Mouse (Mus musculus): ENCODE measurements around the gene Upf2. TPM values are rescaled to one million over a fixed set of nuclear protein-coding genes. Genes with fewer than 3 reads are reported as not detected.
A peak's percentile ranks its signal among the peaks of the same experiment; 100 is the strongest.
"Not testable (repeated sequence)": the region's sequence is repeated elsewhere in the genome, so short reads cannot be mapped to it uniquely, and the experiment has no call there.

The Upf2 gene
- polyA plus RNA-seq, 1 experiment from 2014 or later: 11.5 TPM

DNA sequence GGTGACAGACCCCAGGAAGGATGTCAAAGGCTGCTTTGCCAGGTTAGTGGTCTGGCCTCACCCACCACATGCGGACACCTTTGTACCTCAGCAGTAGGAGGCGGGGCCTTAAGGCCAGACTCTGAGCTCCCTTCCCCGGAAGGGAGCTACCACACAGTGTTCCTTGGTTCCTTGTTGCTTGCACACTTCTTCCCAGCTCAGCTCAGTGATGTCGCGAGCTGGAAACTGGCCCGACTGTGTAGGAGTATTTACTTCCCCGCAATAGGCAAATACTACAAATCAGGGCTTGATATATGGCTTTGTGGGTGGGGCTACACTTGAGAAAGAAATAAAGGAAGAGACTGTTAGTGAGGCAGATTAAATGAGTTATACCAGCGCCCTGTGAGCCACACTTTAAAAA lies 129.8 kb downstream of the Upf2 start:
- Histone ChIP-seq H3K9me3 (replicated peaks) (no peaks in the 10 kb centered on the region), H3K27ac (no peak overlapping the region), H3K4me1 (peaks cover 17% of the 10 kb centered on the region; the same call in 1 of the 2 replicates), H3K27me3 (ENCODE audit: low read depth, poor library complexity, severe bottlenecking) (0 out of 2 replicates have a peak, but pooled peaks cover 7% of the 10 kb centered on the region), H3K4me3 (no peak overlapping the region), H3K36me3 (no peaks in the 10 kb centered on the region)
- 68% methylated on average over 8 of the region's 8 CpGs for WGBS
- no peak for DNase-seq (ENCODE audit: low spot score)

DNA sequence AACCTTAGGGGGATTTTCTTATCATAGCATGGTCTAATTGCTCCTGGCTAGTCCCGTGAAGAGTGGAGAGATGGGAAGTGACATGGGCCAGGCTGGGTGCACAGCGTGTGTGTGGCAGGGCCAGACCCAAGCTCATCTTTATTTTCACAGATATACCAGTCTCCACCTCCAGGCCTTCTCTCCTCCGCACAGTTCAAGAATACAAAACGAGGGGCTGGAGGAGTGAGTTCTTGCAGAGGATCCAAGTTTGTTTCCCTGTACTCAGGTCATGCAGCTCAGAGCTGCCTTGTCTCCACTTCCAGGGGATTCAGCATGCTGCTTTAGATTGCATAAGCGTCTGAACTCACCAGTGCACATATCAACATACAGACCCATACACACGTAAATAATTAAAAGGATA lies 131.3 kb downstream of the Upf2 start:
- Histone ChIP-seq H3K4me3 (no peak overlapping the region), H3K9me3 (replicated peaks) (no peaks in the 10 kb centered on the region), H3K27ac (no peak overlapping the region), H3K4me1 (peaks cover 11% of the 10 kb centered on the region; the same call in 1 of the 2 replicates), H3K36me3 (no peaks in the 10 kb centered on the region), H3K27me3 (ENCODE audit: low read depth, poor library complexity, severe bottlenecking) (0 out of 2 replicates have a peak, but pooled peaks cover 7% of the 10 kb centered on the region)
- 86% methylated on average over 6 of the region's 6 CpGs for WGBS
- DNase-seq (ENCODE audit: low spot score): no peak

DNA sequence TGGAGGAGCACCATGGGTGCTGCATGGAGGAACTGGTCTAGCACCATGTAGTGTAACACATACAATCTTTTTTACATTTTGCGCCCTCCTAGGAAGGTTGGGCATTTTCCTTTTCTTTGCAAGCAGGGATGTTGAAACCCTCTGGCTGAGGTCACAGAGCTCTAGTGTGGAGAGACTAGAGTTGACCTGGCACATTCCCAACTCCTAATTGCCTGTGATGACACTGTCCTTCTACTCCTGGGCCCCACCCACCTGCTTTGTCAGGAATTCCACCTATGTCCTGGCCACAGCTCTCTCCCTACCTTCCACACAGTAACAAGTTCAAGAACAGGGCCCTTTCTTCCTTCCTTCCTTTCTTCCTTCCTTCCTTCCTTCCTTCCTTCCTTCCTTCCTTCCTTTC lies 132.4 kb downstream of the Upf2 start:
- peaks cover 8% of the 10 kb centered on the region; the same call in 1 of the 2 replicates for H3K4me1 ChIP-seq
- H3K27ac ChIP-seq: no peak overlapping the region
- no peaks in the 10 kb centered on the region for H3K36me3 ChIP-seq
- no peak for DNase-seq (ENCODE audit: low spot score)
- H3K4me3 ChIP-seq: no peak overlapping the region
- H3K27me3 ChIP-seq (ENCODE audit: low read depth, poor library complexity, severe bottlenecking): 0 out of 2 replicates have a peak, but pooled peaks cover 7% of the 10 kb centered on the region
- H3K9me3 ChIP-seq (replicated peaks): no peaks in the 10 kb centered on the region
- 97% methylated on average over 1 of the region's 1 CpGs for WGBS

DNA sequence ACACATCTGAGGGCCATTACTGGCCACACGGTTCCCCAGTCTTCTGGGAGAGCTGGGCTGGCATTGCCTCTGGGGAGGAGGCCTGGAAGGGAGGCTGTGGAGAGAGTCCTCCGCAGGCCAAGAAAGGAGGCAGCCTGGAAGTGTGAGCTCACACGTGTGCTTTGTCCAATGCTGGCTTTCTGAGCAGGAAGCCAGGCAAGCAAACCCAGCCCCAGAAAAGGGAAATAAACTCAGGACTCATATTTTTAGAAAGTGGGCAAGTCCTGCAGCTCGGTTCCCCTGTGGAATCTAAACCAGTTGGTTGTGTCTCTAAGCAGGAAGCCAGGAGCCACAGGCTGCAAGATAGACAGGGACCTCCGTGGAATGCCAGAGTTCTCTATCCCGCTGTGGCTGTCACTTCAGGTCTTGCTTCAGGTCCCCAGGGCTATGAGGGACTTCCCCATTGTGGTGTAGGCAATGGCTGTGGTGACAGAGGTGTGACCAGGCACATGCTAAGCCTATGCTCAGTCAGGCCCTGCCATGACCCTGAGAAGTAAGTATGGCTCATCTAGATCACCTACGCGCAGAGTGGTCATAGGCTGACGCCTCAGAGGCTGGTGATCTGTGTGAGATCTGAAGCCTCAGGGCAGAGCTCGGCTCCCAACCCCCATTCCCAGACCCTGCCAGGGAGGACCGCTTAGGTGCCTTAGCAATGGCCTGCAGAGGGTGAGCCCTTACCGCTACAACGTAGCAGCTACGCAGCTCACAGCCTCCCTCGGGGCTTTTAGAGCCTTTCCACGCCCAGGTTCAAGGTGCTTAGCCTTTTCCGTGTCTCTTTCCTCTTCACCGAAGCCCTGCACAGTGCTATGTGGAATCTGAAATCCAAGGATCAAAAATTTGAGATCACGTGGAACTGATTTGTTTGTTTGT lies 134.6 kb downstream of the Upf2 start:
- Histone ChIP-seq H3K36me3 (no peaks in the 10 kb centered on the region), H3K4me3 (no peak overlapping the region), H3K27me3 (ENCODE audit: low read depth, poor library complexity, severe bottlenecking) (no peaks in the 10 kb centered on the region), H3K27ac (no peak overlapping the region), H3K9me3 (replicated peaks) (no peaks in the 10 kb centered on the region), H3K4me1 (peaks cover 7% of the 10 kb centered on the region; the same call in 1 of the 2 replicates)
- WGBS: 72% methylated on average over 19 of the region's 19 CpGs
- no peak for DNase-seq (ENCODE audit: low spot score)

DNA sequence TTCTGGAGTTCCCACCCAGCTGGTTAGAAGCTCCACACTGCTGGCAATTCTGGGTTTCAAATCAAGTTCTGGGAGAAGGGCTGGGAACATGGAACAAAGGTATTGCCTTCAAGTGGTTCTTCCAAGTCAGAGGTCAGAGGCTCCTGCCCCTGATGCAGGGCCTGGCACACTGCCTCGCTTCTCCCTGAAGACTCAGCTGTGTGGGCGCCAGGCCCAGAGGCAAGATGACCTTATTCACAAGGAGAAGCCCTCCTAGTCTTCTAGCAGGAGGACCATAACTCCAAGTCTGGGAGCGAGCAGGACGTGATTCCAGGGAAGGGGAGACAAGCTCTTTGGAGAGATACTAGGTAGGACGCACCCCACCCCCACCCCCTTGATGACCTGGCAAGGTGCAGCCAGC lies 135.9 kb downstream of the Upf2 start:
- DNase-seq (ENCODE audit: low spot score): no peak
- 91% methylated on average over 5 of the region's 5 CpGs for WGBS

DNA sequence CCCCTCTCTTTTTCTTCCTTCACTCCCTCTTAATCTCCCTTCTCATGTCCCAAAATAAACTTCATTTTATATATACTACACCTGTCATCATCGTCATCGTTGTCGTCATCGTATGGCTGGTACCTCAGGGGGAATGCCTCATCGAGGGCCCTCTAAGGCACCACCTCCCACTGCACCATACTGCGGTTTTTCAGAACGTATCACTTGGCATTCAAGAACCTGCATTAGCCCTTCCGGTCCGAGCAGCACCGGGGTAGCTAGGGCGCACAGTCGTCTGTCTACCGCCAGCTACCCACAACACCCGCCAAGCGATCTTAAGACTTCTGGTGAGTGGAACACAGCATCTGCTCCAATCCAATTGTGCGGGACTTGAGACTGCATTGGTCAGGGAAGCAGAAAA lies 138.7 kb downstream of the Upf2 start:
- WGBS: 84% methylated on average over 16 of the region's 16 CpGs
- H3K27me3 ChIP-seq (ENCODE audit: low read depth, poor library complexity, severe bottlenecking); H3K27ac ChIP-seq: not testable (repeated sequence)

More for the DNA sequence above, 135.9 kb downstream of the Upf2 start:
- no peak overlapping the region for H3K27ac ChIP-seq
- no peaks in the 10 kb centered on the region for H3K27me3 ChIP-seq (ENCODE audit: low read depth, poor library complexity, severe bottlenecking)
- no peak overlapping the region for H3K4me3 ChIP-seq
- no peaks in the 10 kb centered on the region for H3K9me3 ChIP-seq (replicated peaks)
- peaks cover 4% of the 10 kb centered on the region; the same call in 1 of the 2 replicates for H3K4me1 ChIP-seq
- H3K36me3 ChIP-seq: no peaks in the 10 kb centered on the region

DNA sequence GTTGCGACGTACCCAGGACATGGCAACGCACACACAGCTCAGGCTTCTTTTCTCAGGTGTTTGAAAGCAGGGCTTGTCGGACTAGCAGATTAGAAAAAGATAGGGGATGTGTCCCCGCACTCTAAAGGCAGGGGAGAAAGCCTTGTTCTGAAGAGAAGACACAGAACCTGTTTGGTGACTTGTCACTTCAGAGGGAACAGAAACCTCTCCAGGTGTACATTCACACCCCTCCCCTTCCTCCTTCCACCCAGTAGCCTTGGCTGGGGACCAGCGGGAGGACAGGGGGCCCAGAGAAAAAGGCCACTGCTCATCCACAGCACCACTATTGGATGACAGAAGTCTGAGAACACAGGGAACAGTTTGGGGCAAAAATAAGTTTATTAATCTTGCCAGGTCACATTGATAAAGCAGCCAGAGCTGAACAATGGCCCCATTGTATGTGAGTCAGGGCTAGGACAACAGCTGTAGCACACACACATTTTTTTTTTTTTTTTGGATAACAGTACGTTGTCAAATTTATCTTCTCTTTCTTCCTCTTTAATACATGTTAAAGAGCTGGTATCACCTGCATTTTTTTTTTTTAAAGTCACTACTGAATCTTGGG lies 145.9 kb downstream of the Upf2 start:
- no peaks in the 10 kb centered on the region for H3K36me3 ChIP-seq
- no peak overlapping the region for H3K4me3 ChIP-seq
- no peak for DNase-seq (ENCODE audit: low spot score)
- H3K27ac ChIP-seq: no peak overlapping the region
- H3K9me3 ChIP-seq (replicated peaks): no peaks in the 10 kb centered on the region
- H3K27me3 ChIP-seq (ENCODE audit: low read depth, poor library complexity, severe bottlenecking): peaks cover 44% of the 10 kb centered on the region
- peaks cover 30% of the 10 kb centered on the region for H3K4me1 ChIP-seq
- WGBS: 74% methylated on average over 7 of the region's 7 CpGs

More for the DNA sequence above, 138.7 kb downstream of the Upf2 start:
- H3K4me1 ChIP-seq; H3K4me3 ChIP-seq; DNase-seq (ENCODE audit: low spot score); H3K36me3 ChIP-seq; H3K9me3 ChIP-seq (replicated peaks): not testable (repeated sequence)

DNA sequence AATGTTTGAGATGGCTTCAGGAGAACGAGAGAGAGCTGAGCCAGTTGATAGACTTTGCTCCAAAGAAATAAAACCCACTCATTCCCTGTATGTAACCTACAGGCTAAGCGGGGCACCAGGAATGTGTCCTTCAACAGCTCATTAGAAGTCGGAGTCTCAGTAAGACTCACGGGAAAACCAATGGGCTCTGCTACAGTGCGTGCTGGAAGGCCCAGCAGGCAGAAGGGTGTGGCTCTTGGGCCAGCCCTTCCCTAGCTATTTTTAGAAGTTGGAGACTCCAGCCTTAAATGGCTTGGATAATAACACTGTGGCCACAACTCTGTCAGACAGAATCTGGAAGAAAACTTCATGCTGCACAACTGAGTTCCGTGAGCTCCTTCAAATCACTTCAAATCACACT lies 147.7 kb downstream of the Upf2 start:
- no peak overlapping the region for H3K4me3 ChIP-seq
- H3K27me3 ChIP-seq (ENCODE audit: low read depth, poor library complexity, severe bottlenecking): peaks cover 56% of the 10 kb centered on the region
- peaks cover 30% of the 10 kb centered on the region for H3K4me1 ChIP-seq
- DNase-seq (ENCODE audit: low spot score): peak; percentile 51
- H3K36me3 ChIP-seq: no peaks in the 10 kb centered on the region
- no peaks in the 10 kb centered on the region for H3K9me3 ChIP-seq (replicated peaks)
- H3K27ac ChIP-seq: no peak overlapping the region
- 17% methylated on average over 6 of the region's 6 CpGs for WGBS

DNA sequence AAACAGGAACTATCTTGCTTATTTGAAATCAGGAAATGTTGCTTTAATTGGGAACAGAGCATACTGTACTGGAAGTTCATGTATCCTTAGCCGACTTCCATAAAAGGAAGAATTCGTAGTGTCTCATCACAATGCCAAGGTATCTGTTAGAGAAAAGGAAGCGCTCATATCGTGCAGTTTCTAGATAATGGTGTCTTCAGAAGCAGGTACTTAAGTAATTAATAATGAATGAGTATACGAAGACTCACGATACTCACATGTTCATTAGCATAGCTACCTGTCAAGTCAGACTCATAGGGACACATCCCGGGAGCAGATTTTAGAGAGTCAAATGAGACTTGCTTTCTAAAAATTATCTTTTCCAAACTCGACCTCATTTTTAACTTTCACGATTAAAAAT lies 148.2 kb downstream of the Upf2 start:
- H3K27ac ChIP-seq: no peak overlapping the region
- no peak overlapping the region for H3K4me3 ChIP-seq
- 81% methylated on average over 9 of the region's 9 CpGs for WGBS
- H3K36me3 ChIP-seq: no peaks in the 10 kb centered on the region
- DNase-seq (ENCODE audit: low spot score): no peak
- peaks cover 57% of the 10 kb centered on the region for H3K27me3 ChIP-seq (ENCODE audit: low read depth, poor library complexity, severe bottlenecking)
- H3K9me3 ChIP-seq (replicated peaks): no peaks in the 10 kb centered on the region
- H3K4me1 ChIP-seq: peaks cover 30% of the 10 kb centered on the region

DNA sequence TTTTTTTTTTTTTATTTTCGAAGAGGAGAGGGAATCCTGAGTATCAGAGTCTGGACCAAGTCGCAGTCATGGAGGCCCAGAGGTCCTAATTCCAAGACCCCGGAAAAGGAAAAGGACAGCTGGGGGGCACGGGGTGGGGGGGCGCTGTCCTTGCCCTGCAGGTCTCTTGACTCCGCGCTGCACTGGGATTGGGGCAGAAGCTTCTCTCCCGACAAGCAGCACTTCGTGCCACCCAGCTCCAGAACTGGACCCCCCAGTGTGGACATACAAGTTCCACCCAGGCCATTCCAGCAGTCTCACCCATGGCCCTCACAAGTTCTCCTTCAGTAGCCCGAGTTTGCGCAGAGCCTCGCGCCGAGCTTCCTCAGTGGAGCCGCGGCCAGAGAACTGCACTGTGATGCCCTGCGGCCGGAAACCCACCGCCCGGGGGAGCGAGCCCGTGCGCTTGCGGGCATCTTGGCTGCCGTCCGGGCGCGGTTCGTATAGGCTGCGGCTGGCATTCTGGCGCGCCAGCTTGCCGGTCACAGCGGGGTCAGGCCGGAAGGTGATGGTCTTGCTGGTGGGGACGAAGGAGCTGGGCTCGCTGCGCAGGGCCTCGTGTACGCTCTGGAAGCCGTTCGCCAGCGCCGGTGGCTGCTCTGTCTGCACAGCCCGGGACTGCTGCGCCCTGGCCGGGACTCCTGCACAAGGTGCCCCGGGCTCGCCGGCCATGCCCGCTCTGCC lies 148.9 kb downstream of the Upf2 start:
- peak overlapping the region; percentile 57 for H3K4me3 ChIP-seq
- H3K27ac ChIP-seq: peak overlapping the region; percentile 71
- peaks cover 30% of the 10 kb centered on the region for H3K4me1 ChIP-seq
- H3K27me3 ChIP-seq (ENCODE audit: low read depth, poor library complexity, severe bottlenecking): peaks cover 57% of the 10 kb centered on the region
- H3K36me3 ChIP-seq: no peaks in the 10 kb centered on the region
- DNase-seq (ENCODE audit: low spot score): peak; percentile 77
- H3K9me3 ChIP-seq (replicated peaks): no peaks in the 10 kb centered on the region
- 11% methylated on average over 51 of the region's 51 CpGs for WGBS

DNA sequence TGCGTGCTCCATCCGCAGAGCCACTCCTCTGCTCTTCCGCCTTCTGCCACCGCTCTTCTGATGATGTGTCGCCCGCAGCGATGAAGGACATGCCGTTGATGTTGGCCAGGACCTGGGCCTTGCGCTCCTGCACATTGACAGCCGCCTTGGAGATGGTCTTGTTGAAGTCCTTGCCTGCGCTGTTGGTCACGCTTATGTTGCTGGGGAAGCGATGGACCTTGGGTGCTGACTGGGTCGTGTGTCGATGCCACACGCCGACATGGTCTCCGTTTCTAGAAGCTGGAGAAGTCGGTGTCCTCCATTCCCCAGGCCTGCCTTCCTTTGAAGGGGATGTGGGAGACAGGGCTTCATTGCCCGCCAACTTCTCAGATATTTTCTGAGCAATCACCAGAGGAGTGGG lies 149.5 kb downstream of the Upf2 start:
- Histone ChIP-seq H3K4me3 (peak overlapping the region; percentile 57), H3K4me1 (peaks cover 30% of the 10 kb centered on the region), H3K9me3 (replicated peaks) (no peaks in the 10 kb centered on the region), H3K27me3 (ENCODE audit: low read depth, poor library complexity, severe bottlenecking) (peaks cover 57% of the 10 kb centered on the region), H3K27ac (peak overlapping the region; percentile 71; the same call in 1 of the 2 replicates), H3K36me3 (no peaks in the 10 kb centered on the region)
- 39% methylated on average over 20 of the region's 20 CpGs for WGBS
- DNase-seq (ENCODE audit: low spot score): no peak

DNA sequence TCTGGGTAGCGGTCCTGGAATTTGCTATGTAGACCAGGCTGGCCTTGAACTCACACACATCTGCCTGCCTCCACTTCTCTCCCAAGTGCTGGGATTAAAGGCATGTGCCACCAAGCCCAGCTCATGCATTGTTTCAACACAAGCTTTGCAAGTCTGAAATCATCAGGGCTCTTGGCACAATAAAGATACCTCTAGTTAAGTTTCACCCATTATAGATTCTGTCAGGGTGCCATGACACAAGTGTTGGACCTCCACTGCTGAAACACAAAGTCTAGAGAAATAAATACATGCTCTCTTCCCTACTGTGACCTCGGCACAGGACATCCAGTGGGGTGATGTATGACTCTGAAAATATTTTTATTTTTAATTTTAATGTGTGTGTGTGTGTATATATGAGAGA lies 154.2 kb downstream of the Upf2 start:
- DNase-seq (ENCODE audit: low spot score): no peak
- no peak overlapping the region for H3K27ac ChIP-seq
- H3K4me3 ChIP-seq: no peak overlapping the region
- H3K36me3 ChIP-seq: no peaks in the 10 kb centered on the region
- H3K4me1 ChIP-seq: peaks cover 7% of the 10 kb centered on the region
- no peaks in the 10 kb centered on the region for H3K9me3 ChIP-seq (replicated peaks)
- peaks cover 31% of the 10 kb centered on the region for H3K27me3 ChIP-seq (ENCODE audit: low read depth, poor library complexity, severe bottlenecking)
- whole genome bisulfite sequencing: 94% methylated on average over 2 of the region's 2 CpGs

All from limb, embryonic 10.5 days (tissue).